Mouse (Mus musculus) cerebellum, postnatal 4 days (tissue): ENCODE results near the gene Apol6.
A peak's percentile ranks its signal among the peaks of the same experiment; 100 is the strongest.
"Not testable (repeated sequence)": the region's sequence is repeated elsewhere in the genome, so short reads cannot be mapped to it uniquely, and the experiment has no call there.

Experiments used
- DNase-seq, 2 experiments: peaks; one replicate each; pipeline ENCODE4 v3.0.0; 2022; ENCODE audit warnings: low spot score in 2 of 2, mixed read lengths in 1 of 2

The Apol6 gene

DNA sequence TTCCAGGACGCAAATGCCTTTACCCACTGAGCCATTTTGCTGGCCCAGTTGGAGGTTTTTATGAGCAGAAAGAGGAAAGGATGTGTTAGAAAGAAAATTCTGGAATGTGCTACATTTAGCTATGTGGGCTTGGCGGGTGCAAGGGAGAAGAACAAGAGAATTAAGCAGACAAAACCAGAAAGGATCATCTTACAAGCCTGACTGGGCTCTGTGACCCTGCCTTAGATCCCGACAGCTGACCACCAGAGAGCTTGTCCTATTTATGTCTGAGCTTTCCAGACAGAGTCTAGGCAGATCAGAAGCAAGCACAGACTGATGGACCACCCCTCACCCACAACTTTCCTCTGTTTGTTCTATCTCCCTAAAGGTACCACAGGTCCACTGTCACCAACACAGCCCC lies 13.3 kb upstream of the Apol6 start:
- no peak for DNase-seq

DNA sequence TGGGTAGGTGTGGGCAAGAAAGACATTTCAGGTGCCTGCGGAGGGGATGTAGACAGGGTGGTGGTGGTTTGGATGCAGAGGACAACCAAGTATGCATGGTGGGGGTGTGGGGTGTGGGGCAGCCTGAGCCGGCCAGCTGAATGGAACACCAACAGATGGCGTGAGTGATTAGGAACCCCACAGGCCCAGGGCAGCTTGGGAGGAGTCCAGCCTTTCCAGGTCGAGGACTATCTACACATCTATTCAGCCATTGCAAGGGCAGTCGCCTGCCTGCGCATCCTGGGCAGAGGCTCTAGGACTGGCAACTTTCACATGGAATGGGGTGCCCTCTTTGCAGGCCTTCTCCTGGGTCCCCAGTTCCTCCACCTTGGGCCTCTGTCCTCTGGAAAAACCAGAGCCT lies 10.0 kb upstream of the Apol6 start:
- DNase-seq, result peak in 1 of 2 experiments; percentile 51

DNA sequence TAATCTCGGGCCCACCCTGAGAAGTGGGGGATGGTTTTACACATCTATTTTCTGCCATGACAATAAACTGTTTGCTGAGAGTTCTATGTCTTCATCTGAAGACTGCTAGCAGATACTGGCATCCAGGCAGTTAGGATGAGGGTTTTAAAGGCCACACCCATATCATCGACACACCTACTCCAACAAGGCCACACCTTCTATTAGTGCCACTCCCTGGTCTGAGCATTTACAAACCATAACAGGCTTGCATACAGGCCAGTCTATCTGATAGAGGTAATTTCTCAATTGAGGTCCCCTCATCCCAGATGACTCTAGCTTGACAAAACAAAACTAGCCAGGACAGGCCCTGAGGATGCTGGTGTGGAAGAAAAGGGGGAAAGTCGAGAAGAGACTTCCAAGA lies 8.9 kb upstream of the Apol6 start:
- no peak for DNase-seq

DNA sequence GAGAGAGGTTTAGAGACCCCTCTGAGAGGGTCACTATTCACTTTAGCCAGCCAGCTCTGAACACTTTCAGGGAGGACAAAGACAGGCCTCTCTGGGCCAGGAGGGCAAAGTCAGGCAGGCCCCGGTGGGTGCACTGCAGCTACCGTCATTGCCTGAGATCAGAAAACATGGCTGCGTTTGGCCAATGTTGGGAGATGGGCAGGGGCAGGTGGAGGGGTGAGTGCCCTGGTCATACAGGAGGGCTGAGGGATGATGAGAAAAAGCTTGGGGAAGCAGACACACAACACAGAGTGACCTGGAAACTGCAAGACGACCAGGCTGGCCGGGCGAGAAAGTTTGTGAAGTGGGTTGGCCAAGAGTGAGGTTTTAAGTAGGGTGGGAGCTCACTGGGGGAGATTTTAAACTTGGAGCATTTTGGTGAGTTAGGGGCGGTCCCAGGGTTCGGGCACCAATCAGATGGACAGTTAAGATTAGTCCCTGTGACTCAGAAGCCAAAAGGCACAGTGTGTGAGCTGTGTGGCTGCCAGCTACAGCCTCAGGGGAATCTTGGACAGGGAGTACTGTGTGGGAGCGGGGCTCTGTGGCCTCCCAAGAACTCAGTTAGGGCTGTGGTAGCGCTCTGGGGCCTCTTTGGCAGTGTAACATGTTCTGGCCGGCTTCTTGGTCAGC lies 8.1 kb upstream of the Apol6 start:
- DNase-seq, result peak in 1 of 2 experiments; percentile 33

DNA sequence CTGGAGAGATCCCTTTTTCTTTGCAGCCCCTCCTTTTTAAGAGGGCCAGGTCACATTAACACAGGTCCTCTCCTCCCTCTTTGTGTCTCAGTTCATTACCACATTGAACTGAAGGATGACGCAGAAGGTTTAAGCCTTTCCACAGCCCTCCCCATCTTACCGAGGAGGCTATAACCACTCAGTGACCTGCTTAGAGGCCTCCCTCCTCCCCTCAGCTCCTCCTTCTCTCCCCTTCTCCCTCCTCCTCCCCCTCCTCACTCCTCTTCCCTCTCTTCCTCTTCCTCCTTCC lies 7.6 kb upstream of the Apol6 start:
- DNase-seq, result no peak

DNA sequence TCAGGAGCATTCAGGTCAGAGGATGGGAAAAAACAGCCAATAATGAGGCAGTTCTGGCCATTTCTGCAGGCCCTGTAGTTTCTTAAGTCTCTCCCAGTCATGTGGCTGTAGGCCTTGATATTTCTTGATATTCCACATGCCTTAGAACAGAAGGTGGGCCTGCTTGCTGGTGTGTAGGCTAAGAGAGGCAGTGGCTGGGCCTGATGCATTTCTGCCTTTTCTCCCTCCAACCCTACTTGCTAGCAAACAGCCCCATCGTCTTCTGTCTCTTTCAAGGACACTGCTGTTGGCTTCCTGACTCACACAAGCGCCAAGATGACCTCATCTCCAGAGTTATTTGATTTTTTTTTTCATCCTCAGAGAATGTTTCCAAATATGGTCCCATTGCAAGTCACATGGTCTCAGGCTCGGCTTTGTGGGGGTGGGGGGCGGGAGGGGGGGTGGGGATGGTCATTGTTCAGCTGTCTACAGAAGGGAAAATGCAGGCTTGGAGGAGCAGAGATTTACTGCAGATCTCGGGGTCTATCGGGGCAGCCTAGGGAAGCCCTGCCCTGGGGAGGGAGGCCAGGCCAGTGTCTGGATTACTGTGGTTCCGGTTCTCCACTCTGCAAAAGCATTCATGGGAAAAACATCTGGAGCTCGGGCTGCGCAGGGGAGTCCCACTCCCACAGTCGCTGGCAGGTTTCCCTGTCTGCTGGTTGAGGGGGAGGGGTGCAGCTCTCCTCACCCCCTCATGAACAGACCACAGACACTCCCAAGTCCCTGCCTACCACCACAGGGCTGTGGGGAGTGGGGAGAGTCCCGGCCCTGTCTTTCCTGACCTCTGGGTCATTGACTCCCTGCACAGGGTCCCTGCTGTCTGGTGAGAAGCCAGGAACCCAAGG lies 7.0 kb upstream of the Apol6 start:
- no peak for DNase-seq

DNA sequence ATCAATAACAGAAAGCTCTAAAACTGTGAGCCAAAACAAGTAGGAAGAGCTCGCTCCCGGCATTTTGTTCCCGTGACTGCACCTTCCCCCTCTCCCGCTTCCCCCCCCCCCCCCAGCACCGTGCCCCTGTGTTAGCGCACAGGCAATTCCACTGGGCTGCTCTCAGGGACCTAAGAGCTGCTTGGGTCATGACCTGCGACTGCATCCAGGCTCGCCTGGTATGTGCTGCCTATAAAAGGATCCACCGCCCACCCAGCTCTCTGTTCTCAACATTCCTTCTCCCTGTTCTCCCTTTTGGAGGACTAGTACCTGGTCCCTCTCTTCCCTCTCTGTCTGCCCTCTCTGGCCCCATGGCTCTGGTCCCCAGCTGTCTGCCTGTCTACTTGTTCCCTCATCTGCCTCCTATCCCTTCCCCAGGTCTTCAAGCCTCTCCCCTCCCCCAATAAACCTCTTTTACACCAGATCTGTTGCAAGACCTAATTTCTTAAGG lies 5.3 kb upstream of the Apol6 start:
- DNase-seq, result no peak

DNA sequence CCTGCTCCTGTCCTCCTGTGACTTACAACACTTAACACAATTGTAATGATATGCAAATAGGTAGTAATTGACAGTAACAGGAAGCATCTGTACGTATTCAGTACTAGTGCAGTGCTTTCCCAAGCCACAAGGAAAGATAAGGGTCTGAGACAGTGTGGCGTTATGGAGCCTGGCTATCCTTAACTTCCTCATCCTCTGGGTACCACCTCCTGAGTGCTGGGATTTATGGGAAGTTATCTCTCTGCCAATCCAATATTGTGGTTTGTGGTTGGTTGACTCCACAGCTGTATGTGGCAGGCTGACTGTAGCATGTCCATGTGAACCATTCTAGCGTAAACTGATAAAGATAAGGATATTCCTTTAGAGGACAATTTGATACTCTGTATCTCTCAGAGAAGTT lies 3.7 kb upstream of the Apol6 start:
- no peak for DNase-seq

DNA sequence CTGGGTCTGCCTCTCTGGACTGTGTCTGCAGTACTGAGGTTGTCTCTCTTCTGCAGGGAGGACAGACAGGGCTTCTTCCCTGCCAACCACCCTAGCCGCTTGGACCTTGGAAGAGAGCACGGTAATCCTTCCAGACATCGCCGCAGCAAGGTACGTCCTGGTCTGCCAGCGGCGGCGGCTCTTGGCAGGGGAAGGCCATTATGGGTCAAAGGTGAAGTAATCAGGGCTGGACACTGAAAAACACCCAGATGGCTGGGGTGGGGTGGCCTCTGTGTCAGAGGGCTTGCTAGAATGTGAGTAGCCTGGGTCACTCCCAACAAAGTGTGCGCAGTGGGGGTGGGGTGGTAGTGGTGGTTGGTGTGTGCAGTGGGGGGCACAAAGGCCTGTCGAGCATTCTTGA lies 1.1 kb downstream of the Apol6 start:
- DNase-seq, result no peak

DNA sequence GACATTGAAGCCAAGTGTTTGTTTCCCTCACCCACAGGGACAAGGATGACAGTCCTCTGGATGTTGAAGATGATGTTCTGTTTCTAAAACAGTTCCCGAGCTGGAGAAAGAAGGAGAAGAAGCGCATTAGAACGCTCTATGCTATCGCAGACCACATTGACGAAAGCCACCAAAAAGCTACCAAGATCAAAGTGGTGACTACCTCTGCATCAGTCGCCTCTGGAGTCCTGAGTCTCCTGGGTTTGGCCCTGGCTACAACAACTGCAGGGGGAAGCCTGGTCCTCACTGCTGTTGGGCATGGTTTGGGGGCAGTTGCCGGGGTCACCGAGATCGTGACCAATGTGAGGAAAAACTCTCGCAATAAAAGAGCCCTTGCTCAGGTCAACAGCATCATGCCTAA lies 6.0 kb downstream of the Apol6 start, which contains the start of gene Mb:
TSS of gene Mb (minus strand) at position 101 of the 400 bp plus-strand sequence.
- no peak for DNase-seq

DNA sequence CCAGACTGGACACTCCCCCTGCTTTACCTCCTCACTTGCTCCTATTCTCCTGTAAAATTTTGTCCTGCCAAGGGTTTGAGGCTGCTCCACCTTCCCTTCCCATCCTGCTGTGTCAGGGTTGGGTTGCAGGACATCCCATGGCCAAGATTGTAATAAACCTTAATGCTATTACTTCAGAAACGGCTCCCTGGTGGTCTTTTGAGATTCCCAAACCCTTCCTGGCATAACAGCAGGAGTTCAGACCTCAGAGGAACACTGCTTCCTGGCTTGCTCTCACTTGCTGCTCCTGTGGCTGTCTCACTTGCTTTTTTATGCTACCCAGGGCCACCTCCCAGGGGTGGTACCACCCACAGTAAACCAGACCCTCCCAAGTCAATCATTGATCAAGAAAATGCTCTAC lies 7.6 kb downstream of the Apol6 start:
- DNase-seq, result no peak

DNA sequence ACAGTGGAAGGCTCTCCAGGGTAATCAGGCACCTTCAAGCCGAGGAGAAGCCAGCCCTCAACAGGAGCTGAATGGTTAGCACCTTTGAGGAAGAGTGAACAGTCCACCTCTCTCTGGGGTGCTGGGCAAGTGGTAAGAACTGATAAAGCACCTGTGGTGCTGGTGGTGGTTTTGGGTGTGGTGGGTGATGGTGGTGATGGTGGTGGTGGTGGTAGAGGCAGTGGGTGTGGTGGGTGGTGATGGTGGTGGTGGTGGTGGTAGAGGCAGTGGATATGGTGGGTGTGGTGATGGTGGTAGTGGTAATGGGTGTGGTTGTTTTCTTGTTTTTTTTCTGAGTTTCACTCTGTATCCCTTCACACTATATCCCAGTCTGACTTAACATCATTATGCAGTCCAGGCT lies 8.5 kb downstream of the Apol6 start:
- no peak for DNase-seq

DNA sequence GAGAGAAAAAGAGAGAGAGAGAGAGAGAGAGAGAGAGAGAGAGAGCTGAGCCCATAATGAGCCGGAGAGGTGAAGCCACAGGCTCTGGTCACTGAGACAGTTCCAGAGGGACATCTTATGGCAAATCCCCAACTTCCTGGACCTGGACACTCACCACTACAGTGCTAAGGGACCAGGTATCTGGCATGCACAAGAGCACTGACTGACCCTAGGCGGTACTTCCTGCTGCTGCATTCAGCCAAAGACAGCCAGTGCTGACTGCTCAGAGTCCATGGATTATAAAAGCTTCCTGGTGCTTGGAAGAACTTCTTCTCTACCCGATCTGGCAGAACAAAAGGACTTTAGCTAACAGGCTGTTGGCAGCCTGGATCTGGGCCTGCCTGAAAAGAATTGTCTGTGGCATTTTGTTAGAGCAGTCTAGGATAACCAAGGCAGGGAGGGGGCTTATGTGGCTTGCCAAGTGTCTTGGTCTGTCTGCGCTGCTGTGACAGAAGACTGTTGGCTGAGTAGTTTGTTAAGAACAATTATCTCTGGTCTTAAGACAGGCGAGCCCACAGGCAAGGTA lies 10.2 kb downstream of the Apol6 start:
- no peak for DNase-seq

DNA sequence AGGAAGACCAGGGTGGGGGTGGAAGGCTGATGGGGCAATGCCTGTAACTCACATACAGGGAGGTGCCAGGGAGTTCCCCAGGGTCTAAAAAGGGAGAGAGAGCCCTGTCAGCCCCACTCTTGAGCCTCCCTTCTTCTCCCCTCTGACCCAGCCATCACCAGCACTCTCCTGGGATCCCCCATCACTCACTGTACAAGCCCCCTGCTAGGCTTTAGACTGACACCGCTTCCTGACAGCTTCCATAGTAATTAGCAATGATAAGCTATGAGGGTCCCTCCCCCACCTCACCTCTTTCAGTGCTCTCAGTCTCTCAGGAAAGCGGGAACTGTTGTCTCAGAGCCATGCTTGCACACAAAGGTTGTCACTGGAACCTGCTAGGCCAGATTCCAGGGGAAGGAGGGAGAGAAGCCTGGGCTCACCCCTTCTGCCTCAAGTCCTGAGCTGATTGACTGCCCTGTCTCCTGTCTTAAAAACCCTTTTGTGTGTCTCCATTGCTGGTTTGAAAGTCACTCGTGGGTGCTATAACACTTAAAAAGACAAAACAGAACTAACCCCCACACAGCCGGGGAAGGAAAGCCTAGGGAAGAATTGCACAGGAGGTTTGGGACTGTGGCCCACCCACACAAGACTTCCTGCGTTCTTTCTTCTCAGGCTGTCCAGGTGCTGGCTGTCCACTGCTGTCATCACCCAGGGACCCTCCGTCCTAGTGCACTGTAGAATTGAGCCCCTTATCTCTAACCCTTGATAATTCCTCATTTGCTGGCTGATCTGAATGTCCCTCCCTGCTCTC lies 11.7 kb downstream of the Apol6 start:
- DNase-seq, result no peak

DNA sequence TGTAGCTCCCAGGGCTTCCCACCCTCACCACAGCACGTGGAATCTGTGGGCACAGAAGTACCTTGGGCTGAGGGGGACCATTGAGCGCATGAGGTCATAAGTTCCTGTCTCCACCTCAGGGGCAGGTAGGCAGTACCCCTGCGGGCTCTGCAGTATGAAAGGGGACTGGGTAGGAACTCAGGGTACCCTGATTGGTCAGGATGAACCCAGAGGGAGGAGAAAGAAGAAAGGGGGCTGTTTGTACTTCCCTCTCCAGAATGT lies 12.2 kb downstream of the Apol6 start:
- no peak for DNase-seq

DNA sequence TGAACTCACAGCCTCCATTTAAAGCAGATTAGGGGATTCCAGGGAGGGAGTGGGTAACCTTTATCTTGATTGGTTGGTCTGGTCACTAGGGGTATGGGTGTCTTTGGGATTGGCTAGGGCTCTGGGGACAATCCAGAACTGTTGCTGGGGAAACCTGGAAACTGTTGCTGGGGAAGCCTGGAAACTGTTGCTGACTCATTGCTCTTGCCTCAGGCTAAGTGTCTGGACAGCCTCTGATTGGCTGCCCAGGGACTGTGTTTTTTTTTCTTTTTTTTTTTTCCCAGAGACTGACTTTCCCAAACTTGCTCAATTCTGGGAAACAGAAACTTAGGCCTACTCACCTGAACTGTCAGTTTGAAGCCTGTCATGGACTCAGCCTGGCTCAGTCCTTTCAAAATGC lies 14.0 kb downstream of the Apol6 start:
- no peak for DNase-seq

DNA sequence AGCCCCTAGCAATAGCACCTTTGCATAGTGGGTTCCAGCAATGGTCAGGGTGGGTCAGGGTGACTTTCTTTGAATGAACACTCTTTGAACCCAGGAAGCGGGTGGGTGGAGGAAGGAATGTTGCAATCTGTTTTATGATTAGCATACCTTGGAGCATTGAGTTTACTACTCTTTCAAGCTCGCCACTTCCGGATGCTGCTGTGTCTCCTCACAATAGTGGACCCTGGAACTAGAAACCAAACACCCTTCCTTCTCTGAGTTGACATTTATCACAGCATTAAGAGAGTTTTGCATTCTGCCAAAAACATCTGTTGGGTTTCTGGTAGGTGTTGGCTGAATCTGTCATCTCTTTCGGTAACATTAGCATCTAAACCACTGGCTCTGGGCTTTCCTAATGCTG lies 14.9 kb downstream of the Apol6 start:
- not testable (repeated sequence) for DNase-seq

DNA sequence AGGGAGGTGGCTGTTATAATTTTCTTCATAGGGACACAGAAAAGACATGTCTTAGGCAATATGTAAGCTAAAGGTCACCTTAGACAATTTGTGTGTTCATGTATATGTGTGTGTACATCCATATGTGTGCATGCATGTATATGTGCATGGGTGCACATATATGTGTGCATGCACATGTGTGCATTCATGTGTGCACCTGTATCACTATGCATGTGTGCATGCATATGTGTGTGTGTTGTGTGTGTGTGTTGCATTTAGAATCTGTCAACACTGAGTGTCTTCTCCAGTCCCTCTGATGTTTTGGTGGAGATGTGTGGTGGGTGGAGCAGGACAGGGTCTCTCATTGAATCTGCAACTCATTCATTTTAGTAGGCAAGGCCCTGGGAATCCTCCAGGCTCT lies 18.2 kb downstream of the Apol6 start:
- no peak for DNase-seq

DNA sequence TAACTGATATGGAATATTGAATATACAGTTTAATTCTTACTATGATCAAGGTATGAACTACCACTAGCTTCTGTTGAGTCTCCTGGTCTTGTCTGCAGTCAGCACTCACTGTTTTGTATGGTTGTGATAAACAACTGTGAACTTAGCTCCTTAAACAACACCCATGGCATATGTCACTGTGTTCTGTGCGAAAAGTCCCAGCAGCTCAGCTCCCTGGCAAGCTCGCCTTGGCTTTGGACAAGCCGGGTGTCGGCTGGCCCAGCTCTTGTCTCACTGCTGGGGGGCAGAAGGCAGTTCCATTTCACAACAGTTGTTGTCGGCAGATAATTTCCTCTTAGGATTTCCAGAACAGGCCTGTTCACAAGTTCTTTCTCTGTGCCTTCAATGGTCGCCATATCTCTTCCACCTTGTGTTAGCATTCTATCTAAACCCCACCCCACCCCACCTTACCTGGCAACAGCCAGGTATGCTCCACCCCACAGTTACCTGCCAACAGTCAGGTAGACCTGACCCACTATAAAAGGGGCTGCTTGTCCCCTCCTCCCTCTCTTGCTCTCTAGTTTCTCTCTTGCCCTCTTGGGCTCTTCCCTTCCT lies 20.8 kb downstream of the Apol6 start:
- DNase-seq, result no peak

DNA sequence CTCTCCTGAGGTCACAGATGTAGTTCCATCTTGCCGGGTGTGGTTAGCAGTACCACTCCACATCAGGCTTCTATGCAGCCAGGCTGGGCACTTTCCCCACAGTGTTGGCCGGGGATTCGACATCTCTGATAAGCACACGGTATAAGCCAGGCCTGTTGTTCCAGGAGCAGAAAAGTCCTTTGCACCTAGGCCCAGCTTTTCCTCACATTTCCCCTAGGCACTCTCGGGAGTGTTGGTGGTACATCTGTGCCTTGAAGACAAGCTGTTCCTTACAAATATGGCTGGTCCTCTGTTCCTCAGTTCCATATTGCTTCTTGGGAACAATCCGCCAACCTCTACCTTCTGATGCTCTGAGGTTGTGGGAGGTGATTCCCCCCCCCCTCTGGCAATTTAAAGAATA lies 21.7 kb downstream of the Apol6 start:
- DNase-seq, result no peak

DNA sequence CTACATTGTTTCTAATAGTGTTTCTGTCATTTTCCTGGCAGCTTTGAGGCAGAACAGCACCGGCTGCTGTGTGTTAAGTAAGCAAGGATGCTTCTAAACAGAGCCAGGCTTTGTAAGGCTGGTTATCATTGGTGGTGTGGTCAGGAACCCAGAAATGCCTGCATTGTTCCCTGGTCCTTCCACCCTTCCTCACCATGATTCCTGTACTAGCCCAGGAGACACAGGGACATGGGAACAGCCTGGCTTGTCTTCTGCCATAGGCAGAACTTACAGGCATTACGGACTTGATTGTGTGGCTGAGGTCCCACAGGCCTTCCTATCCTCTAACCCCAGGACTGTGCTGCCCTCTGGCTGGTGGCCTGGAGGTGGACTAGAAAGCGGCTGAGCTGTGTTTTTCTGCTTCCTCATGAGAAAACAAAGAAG lies 23.9 kb downstream of the Apol6 start:
- DNase-seq, result no peak

DNA sequence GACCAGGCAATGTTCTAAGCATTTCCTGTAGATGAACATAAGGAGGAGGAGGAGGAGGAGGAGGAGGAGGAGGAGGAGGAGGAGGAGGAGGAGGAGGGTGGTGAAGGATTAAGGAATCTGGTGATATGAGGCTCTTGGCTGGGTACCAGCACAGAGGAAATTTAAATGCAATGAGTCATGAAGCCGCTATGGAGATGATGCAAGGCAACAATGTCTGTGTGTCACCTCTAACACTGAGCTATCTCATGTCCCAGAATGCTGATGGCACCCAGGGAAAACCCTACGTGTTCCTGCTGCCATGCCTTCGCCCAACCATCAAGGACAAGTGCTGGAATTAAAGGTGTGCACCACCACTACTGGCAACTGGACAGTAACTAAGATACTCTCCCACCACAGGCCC lies 24.5 kb downstream of the Apol6 start:
- no peak for DNase-seq
